Mouse (Mus musculus): ENCODE measurements at regions not wholly inside any gene's neighbourhood (a gene's known extent, or its start where the extent isn't known, plus 50 kb on each side); places are given as distances from the start of the nearest gene placed in this dataset.

- TF ChIP-seq CTCF (conservative IDR thresholded peaks at IDR 0.05; ENCODE audit: low read length) (no peak), NANOG (IDR thresholded peaks at IDR 0.05; ENCODE audit: borderline replicate concordance, low read length) (no peak), POU5F1 (IDR thresholded peaks at IDR 0.05; ENCODE audit: borderline replicate concordance, low read length) (no peak)
These were observed 508.6 kb upstream of the Plxna2 start for GRCm38 (mm10) chr1:194109172-194110071.

Measured in E14TG2a.4 (cell line).